Mouse (Mus musculus) spleen, adult 2 months (tissue): ENCODE measurements around the gene Lix1l. TPM values are rescaled to one million over a fixed set of nuclear protein-coding genes. Genes with fewer than 3 reads are reported as not detected.

ENCODE experiments used
- DNase-seq, 2 experiments: peaks; one replicate each; pipeline versions ENCODE4 v3.0.0 to v3.0.0-alpha.2; 2012 to 2021; ENCODE audit warnings: low spot score in 2 of 2, low read depth in 1 of 2
- H3K27ac ChIP-seq: fragments of 200-500 bp; 2 replicates; pipeline ENCODE4 v1.5.1; 2012; ENCODE audit warnings: low read length, inconsistent platforms; ENCODE audit not compliant: insufficient read depth
- H3K27me3 ChIP-seq: fragments of 200-500 bp; 2 replicates; pipeline ENCODE4 v1.6.1; 2012; ENCODE audit warnings: mild to moderate bottlenecking, moderate library complexity, low read length, inconsistent platforms; ENCODE audit not compliant: control insufficient read depth, insufficient read depth
- H3K36me3 ChIP-seq: fragments of 200-500 bp; 2 replicates; pipeline ENCODE4 v1.6.1; 2012; ENCODE audit warnings: mild to moderate bottlenecking, low read length, inconsistent platforms; ENCODE audit not compliant: control insufficient read depth, insufficient read depth
- H3K4me1 ChIP-seq: fragments of 200-500 bp; 2 replicates; pipeline ENCODE4 v1.6.1; 2011; ENCODE audit warnings: inconsistent platforms; ENCODE audit not compliant: control insufficient read depth, insufficient read depth, insufficient read length
- H3K4me3 ChIP-seq: fragments of 200-500 bp; 2 replicates; pipeline ENCODE4 v1.5.1; 2011; ENCODE audit warnings: mild to moderate bottlenecking, inconsistent platforms; ENCODE audit not compliant: insufficient read depth, insufficient read length; ENCODE audit errors: extremely low read depth
- CTCF ChIP-seq: fragments of 200-500 bp; IDR thresholded peaks from 2 replicates; pipeline ENCODE4 v1.5.1; 2011; ENCODE audit warnings: mild to moderate bottlenecking, inconsistent platforms; ENCODE audit not compliant: insufficient read depth, insufficient read length, insufficient replicate concordance; ENCODE audit errors: extremely low read depth
- POLR2A ChIP-seq: fragments of 200-500 bp; IDR thresholded peaks from 2 replicates; pipeline ENCODE4 v1.6.1; 2011; ENCODE audit warnings: low read depth, low read length, inconsistent platforms
- WGBS: fragments of 180-500 bp; shearing (Covaris S2); methylation state at CpG from one replicate; pipeline ENCODE4 v1.1.7; 2018; 5-methylcytosine and 5-hydroxymethylcytosine counted together
- polyA plus RNA-seq: library from polyadenylated mRNA; depleted of rRNA; stranded (reverse); fragments of >200 nt; gene quantifications from 2 replicates; pipeline ENCODE4 v1.2.3, GENCODE M21; 2012

Lix1l gene
- polyA plus RNA-seq, 1 experiment, result 5.8 TPM

DNA sequence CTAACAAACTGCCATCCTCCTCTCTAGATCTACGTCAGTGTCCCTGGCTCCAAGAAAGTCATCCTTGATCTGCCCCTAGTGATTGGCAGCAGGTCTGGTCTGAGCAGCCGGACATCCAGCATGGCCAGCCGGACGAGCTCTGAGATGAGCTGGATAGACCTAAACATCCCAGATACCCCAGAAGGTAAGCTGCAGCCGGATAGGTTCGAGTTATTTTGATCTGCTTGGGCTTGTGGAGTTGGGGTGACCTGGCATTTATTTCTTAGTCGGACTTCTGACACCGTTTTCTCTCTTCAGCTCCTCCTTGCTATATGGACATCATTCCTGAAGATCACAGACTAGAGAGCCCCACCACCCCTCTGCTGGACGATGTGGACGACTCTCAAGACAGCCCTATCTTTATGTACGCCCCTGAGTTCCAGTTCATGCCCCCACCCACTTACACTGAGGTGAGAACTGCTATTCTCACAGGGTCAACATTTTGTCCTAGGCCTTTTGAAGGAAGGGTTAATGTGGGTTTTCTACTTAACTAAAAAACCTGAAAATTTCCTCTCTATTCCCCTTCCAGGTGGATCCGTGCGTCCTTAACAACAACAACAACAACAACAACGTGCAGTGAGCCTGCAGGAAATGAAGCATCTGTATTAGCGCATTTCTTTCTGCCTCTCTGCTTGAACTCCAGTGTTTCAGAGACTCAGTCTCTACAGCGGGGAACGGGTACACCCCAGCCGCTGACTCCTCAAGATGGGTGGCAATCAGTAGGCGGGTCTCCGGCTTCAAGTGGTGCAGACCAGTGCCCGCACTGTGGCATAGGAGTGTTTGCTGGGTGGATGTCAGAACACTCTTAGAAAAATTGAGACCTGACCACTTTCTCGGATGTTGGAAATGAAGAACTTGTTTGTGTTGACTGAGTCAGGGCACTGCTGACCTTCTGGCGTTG lies 40.8 kb upstream of the Lix1l start:
- Histone ChIP-seq H3K4me3 (peak overlapping the region; percentile 99), H3K36me3 (peaks cover 26% of the 10 kb centered on the region), H3K27ac (peak overlapping the region; percentile 99), H3K4me1 (peaks cover 36% of the 10 kb centered on the region; the same call in 1 of the 2 replicates), H3K27me3 (no peaks in the 10 kb centered on the region)
- TF ChIP-seq POLR2A (no peak), CTCF (no peak)
- WGBS, result 14% methylated on average over 23 of the region's 23 CpGs
- DNase-seq, result no peak

- Histone ChIP-seq H3K4me1 (peaks cover 35% of the 10 kb centered on the region; the same call in 1 of the 2 replicates), H3K27ac (peak overlapping the region; percentile 99), H3K4me3 (peak overlapping the region; percentile 99), H3K27me3 (no peaks in the 10 kb centered on the region), H3K36me3 (peaks cover 26% of the 10 kb centered on the region)
- DNase-seq, result no peak
- 32% methylated on average over 9 of the region's 9 CpGs for WGBS
- TF ChIP-seq CTCF (no peak), POLR2A (no peak)
These were observed 39.9 kb upstream of the Lix1l start for GRCm38 (mm10) chr3:96560881-96561668.

DNA sequence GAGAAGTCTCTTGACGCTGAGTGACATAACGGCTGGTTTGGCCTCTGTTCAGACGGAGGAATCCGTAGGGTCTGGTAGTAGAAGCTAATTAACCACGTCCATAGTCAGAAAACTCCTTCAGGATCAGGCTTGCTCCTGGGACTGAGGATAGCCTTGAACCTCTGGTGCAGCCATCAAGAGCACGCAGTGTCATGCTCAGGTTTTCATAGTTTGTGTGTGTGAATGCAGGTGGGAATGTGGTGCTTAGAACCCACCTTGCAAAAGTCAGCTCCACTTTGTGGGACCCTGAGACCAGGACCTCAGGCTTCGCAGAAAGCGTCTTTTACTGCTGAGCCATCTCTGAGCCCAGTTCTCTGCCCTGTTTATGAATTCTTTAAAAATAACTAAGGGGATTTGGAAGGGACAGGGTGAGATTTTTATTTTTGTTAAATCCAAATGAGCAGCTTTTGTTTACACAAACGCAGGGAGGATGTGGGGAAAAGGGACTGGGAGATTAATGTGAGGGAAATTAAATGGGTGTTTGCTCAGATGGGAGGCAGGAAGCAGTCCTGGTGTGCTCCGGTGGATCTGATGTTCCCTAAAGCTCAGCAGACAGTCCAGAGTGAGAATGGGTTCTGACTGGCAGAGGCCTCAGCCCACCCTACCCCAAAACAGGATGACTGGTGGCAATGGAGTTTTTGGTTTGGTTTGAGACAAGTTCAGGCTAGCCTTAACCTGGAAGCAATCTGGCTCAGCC lies 38.8 kb upstream of the Lix1l start:
- peak overlapping the region; percentile 5 for H3K4me3 ChIP-seq
- no peaks in the 10 kb centered on the region for H3K27me3 ChIP-seq
- H3K36me3 ChIP-seq, result peaks cover 26% of the 10 kb centered on the region
- H3K27ac ChIP-seq, result peak overlapping the region; percentile 22
- peaks cover 38% of the 10 kb centered on the region for H3K4me1 ChIP-seq
- 45% methylated on average over 10 of the region's 10 CpGs for WGBS
- TF ChIP-seq POLR2A (no peak), CTCF (no peak)
- DNase-seq, result no peak

DNA sequence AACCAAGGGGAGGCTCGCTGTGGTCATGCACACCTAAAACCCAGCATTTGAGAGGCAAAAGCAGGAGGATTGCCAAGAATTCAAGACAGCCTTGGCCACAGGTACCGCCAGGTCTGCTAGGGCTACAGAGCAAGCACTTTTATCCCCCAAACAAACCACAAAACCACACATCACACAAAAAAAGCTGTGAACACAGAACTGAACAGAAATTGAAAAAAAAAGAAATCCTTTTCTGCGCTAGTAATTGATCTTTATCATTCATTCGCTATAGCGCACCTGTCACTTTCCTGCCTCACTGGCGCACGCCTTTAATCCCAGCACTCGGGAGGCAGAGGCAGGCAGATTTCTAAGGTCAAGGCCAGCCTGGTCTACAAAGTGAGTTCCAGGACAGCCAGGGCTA lies 37.7 kb upstream of the Lix1l start:
- H3K27me3 ChIP-seq, result no peaks in the 10 kb centered on the region
- DNase-seq, result no peak
- H3K4me1 ChIP-seq, result peaks cover 42% of the 10 kb centered on the region
- no peak overlapping the region for H3K4me3 ChIP-seq
- H3K36me3 ChIP-seq, result peaks cover 26% of the 10 kb centered on the region
- 46% methylated on average over 8 of the region's 8 CpGs for WGBS
- TF ChIP-seq POLR2A (no peak), CTCF (no peak)
- H3K27ac ChIP-seq, result peak overlapping the region; percentile 64; the same call in 1 of the 2 replicates

GRCm38 (mm10) chr3:96563911-96564632 lies 36.9 kb upstream of the Lix1l start:
- Histone ChIP-seq H3K27ac (peak overlapping the region; percentile 69), H3K4me3 (no peak overlapping the region), H3K27me3 (no peaks in the 10 kb centered on the region), H3K36me3 (peaks cover 24% of the 10 kb centered on the region), H3K4me1 (peaks cover 45% of the 10 kb centered on the region)
- TF ChIP-seq POLR2A (no peak), CTCF (no peak)
- DNase-seq, result peak in 1 of 2 experiments; percentile 24
- 27% methylated on average over 10 of the region's 10 CpGs for WGBS

- Histone ChIP-seq H3K27me3 (no peaks in the 10 kb centered on the region), H3K4me3 (0 out of 2 replicates have a peak overlapping the region, but pooled peaks have one; percentile 8), H3K4me1 (peaks cover 45% of the 10 kb centered on the region), H3K36me3 (peaks cover 19% of the 10 kb centered on the region), H3K27ac (peak overlapping the region; percentile 69)
- peak in 1 of 2 experiments; percentile 73 for DNase-seq
- WGBS, result under 1% methylated on average over 7 of the region's 7 CpGs
- TF ChIP-seq CTCF (no peak), POLR2A (no peak)
These were observed 36.3 kb upstream of the Lix1l start for GRCm38 (mm10) chr3:96564633-96565032.
